Mouse (Mus musculus): ENCODE results near the gene Zmynd8.

Gene Zmynd8

DNA sequence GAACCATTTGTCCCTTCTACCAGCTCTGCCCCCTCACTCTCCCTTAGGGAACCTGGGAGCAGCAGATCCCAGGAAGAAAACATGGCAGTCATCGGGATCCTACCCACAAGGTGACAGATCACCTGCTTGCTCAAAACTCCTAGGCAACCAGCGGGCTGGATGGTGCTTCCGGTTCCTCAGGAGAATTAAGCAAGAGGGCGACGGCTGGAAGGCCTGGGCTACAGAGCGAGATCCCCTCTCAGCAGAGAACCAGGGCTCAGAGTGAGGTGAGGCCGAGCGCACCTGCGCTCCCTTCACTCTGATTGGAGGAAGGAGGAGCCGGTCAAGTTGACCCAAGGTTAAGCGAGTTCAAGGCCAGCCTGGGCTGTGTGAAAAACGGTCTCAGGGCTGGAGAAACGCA lies 2.6 kb downstream of the Zmynd8 start:
- no peak for DNase-seq

DNA sequence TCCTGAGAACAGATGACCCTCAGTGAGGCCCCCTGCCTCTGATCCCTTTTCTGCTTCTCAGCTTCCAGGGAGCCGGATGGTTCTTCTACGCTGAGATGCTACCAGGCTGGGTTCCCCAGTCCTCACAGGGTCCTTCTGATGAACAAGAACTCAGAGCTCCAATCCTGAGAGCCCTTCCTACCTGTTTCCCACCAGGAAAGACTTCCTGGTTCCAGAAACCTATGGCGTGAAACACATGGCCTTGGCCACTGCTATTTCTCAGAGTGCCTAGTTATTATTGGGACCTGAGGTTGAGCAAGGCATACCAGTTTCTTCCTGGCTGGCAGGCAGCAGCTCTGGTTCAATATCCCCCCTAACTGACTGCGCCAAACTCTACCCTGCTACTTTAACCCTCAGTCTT lies 3.1 kb downstream of the Zmynd8 start:
- no peak for DNase-seq

DNA sequence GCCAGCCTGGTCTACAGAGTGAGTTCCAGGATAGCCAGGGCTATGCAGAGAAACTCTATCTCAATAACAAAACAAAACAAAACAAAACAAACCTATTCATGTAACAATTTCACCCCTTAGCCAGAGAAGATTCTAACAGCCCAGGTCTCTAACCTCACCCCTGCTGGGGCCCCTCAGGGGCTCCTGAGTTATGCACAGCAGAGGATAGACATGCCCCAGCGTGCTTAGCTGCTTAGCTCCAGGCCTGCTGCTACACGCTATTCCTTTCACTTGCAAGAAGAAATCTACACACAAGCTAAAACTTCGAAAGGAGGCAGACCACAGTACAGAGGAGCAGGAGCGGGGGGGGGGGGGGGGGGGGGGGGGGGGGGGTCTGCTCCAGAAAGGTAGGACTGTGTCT lies 4.3 kb downstream of the Zmynd8 start:
- no peak for DNase-seq

DNA sequence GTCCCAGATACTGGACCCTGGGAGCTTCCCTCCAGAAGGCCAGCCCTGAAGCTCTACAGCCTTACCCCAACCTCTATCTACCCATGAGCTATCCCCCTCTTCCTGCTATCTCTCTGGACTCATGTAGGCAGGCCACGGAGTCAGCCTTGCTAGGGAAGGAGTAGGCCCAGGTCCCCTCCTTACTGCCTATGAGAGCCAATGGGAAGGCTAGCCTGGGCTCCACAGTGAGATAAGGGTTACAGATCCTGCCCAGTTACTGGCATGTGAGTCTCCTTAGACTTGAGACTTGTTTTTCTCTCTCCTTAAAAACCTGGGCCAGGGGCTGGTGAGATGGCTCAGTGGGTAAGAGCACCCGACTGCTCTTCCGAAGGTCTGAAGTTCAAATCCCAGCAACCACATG lies 5.6 kb downstream of the Zmynd8 start:
- no peak for DNase-seq

DNA sequence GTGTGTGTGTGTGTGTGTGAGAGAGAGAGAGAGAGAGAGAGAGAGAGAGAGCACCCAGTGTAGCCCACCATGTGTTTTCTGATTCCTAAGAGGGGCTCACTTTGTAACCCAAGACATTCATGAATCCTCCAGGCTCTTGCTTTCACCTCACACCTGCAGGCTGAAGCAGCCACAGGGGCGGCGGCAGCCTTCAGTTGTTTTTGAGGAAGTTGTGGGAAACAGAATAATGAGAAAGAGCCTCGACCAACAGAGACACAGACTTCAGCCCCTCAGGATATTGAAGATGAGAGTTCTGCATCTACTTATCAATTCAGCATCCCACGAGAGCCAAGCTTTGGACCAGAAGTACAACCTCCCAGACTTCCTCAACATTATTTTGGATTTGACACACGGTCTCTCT lies 6.2 kb downstream of the Zmynd8 start:
- DNase-seq = no peak

DNA sequence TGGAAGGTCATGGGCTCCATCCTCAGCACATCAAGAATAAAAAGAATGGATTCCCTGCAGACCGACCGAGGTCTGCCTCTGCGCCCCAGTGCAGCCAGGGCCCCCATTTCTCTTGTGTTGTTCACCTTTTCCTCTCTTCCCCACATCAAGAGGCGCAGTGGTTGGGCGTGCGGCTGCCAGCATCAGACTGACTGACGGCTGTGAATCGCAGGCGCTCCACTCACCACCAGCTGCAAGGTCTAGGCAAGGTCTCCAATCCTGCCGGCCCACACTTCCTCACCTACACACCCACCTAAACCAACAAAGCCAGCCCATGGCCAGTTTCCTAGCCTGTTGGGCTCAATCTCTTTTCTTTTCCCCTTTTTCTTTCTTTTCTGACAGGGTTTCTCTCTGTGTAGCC lies 8.4 kb downstream of the Zmynd8 start:
- no peak for DNase-seq

DNA sequence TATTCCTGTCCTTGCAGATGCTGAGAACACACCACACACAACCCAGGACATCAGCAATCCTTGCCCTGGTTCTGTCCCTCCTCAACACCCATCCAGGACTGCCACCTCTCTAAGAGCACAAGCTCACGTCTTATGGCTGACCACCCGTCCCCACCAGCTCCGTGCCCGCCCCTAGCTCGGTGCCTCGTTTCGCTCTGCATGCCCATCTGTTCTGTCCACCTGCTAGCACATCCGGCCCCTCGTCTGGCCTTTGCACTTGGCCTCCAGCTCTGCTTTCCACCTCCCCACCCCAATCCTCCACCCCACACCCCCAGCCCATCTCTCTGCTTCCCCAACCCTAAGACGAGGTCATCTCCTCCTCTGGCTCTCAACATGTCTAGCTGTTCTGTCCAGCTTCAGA lies 8.9 kb downstream of the Zmynd8 start:
- DNase-seq = no peak

DNA sequence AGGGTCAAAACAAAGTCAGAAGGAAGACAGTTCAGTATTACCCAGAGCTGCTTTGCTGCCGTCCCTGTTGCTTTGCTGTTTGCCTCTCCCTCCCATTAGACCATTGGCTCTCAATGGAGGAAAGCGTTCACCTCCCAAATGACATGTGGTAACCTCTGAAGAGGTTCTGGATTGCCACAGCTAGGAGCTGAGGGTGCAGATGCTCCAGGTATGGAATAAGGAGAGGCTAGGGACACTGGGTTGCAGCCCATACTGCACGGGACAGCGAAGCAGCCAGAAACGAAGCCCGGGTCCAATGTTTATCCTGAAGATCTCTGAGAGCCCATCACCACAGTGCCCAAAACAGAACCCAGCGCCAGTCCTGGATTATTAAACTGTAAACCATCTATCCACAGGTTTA lies 9.6 kb downstream of the Zmynd8 start:
- no peak for DNase-seq

DNA sequence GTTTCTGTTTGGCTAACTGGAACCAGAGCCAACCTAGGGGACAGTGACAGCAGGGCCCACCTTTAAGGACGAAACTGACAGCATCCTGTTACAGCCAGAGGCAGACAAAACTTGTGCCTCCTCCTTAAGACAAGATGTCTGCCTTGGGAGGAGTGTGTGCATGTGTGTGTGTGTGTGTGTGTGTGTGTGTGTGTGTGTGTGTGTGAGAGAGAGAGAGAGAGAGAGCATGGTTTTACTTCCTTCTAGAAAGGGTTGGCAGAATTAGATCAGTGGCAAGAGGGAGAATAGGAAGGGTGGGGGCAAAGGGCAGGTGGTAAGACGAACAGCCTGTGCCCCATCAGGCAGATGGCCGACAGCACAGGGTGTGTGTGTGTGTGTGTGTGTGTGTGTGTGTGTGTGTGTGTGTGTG lies 10.0 kb downstream of the Zmynd8 start:
- no peak for DNase-seq

DNA sequence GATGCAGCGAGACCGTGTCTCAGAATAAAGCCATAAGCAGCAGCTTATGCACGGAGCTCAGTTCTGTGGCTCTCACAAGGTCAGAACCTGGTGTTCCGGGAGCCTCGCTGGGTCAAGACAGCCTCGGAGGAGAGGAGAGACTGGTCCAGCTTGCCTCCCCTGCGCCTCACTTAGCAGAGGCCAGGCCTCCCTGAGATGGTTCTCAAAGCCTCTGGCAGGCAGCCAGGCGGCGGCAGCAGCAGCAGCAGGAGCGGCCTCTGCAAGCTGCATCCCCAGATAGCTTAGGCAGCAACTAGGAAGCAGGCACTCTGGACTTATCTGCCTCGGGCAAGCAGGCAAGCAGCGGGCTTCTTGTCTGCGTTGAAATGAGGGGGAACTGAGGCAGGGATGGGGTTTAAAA lies 10.4 kb downstream of the Zmynd8 start:
- peak; percentile 82 for DNase-seq

DNA sequence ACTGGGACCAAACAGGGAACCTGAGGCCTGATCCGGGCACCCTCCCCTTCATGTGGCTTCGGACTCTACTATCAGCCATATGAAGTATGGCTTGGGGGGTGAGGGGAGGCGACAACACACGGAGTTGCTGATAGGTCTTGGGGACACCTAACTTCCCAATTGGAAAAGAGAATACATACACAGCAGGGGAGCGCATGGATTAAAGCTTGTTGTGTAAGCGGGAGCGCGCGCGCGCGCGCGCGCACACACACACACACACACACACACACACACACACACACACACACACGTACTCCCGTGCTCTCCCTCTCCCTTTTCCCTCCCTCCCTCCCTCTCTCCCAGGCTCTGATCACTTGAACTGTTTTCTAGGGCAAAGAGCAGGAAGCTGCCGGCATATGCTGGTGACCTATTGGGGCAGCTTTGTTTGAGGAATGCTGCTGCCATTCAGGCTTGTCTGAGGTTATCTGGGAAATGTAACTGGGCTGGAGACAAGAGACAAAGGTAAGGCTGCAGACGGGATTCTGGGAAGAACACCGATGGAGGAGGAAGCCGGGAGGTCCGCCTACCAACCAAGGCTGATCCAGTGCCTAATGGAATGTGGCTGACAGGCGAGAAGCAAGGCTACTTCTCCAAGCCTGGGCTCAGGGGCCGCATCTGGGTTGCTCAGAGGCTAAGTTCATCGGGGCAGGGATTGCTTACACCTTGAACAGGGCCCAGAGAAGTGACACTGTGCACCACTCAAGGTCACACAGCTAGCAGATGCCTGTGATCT lies 11.8 kb downstream of the Zmynd8 start:
- DNase-seq = peak; percentile 87

DNA sequence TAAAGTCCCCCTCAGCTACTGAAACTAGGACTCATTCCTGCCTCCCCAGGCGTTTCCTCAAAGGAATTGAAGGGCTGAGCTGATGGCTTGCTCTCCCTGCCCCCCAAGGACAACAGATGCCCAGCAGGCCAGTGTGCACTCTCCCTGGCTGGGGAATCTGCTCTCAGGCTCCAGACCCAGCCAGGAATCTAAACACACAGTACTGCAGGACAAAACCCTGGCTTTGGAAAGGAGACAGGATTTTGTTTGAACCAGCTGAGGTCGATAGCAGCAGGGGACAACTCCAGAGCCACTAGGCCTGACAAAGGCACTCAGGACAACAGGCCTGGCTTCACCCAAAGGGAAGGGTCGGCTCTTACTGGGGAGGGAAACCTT lies 12.3 kb downstream of the Zmynd8 start:
- peak; percentile 61 for DNase-seq

DNA sequence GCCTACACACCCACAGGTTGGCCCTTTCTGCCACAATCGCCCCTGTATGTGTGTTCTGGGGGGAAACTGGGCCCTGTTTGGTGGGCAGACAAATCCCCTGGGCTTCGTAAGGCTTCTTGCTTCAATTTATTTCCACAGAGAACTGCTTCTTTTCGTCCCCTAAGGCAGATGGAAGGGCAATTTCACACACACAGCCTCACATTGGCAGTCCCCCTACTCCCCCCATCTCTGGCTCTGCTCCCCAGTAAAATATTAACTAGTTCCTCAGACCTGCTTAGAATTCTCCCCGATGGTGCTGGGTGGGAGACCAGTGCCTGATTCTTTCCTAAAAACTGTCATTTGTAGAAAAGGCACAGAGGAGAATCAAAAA lies 12.9 kb downstream of the Zmynd8 start:
- peak; percentile 80 for DNase-seq

DNA sequence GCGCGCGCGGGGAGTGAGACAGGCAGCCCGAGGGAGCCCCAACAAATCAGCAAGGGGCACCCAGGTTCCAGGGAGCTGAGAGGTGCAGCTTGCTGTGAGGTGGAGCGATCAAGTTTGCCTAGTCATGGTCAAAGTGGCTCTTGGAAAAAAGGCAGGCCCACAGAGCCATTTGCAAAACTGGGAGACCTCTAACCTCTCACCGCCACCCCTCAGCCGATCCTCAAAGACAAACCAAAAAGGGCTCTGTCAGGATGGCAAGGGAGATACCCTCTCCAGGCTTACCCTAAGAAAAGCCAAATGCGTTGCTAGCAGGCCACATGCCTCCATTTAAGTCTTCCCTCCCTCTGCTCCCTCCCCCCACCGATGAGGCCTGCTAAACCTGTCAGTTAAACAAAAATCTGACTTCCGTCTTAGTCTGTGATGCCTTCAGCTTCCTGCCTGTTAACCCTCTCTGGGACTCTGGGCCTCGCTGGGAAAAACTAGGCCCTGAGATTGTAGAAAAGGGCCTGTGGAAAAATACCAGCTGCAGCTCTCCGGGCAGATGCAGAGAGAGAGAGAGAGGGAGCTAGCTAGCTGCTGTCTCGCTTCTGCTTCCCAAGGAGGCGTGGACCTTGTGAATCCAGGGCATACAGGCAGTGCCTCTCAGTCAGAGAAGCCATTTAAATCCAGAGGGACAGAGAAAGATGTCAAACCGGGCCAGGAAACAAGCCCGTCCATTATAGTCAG lies 13.4 kb downstream of the Zmynd8 start:
- peak; percentile 87 for DNase-seq

DNA sequence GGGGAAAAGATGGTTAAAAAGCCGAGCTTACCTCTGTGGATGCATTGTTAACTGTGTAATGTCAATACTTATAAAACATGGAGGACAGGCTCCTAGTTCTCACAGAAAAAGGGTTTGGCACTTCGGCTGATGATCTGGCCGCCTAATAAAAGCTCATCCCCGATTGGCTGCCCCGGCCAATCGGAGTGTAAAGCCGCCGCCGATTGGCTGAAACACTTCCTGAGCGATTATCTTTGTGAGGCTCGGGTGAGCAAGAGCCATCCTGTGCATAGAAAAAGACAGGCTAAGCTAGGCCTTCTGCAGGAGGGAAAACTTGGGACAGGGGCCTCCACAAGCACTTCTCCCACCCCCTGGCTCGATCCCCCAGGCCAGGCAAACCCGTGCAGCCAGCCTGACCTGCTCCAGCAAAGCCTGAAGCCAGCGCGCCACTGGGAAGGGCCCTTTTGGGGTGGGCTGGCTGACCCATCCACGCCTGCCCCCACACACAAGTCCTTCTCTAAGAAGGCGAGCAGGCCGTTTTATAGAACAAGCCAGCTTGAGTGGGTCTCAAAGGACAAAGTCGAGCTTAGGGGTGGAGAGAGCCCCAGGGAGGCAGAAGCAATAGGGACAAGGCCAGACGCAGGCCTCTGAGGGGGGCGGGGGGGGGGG lies 14.1 kb downstream of the Zmynd8 start:
- peak; percentile 98 for DNase-seq

DNA sequence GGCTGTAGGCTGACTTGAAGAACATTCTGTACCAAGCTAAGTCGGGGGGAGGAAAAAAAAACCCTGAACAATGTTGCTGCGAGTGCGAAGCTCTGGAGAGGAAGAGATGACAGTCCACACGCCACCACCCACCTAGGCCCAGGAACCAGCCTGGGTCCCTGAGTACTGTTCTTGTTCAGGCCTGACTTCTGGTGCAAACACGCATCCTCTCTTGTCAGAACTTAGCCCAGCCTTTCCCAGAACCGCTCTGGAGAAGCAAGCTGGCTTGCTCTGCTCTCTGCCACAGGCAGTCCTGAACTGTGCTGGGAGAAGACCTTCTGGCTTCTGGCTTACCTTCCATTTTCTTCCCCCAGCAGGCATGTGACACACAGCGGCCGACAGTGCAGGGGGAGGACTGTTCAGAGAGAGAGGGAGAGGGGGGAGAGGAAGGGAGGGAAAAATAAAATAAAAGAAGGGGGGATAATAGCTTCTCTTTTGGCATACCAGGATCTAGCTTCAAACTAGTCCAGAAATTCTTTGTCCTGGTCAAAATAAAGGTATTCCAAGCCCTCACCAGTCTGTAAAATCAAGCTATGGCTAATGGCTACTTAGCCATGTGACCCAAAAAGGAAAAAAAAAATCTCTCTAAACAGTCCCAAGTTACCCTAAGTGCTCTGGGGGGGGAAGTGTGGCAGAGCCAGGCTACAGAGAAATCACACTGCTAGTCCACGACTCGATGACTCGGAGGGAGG lies 14.8 kb downstream of the Zmynd8 start:
- peak; percentile 61 for DNase-seq

DNA sequence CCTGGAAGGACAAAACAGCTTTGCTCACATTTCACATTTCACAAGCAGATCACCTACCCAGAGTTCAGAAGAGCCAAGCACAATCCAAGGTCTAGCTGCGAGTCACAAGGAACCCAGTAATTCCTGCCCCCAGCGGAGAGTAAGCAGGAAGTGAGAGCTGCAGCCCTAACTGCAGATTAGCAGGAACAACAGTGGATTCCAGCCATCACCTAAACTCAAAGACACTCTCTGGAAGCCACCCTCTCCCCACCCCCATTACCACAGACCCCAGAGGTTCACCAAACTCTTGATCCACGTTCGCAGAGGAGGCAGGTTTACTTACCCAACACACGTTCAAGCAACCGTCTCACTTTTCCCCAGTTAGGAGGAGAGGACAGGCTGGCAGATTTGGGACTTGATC lies 15.8 kb downstream of the Zmynd8 start:
- no peak for DNase-seq

DNA sequence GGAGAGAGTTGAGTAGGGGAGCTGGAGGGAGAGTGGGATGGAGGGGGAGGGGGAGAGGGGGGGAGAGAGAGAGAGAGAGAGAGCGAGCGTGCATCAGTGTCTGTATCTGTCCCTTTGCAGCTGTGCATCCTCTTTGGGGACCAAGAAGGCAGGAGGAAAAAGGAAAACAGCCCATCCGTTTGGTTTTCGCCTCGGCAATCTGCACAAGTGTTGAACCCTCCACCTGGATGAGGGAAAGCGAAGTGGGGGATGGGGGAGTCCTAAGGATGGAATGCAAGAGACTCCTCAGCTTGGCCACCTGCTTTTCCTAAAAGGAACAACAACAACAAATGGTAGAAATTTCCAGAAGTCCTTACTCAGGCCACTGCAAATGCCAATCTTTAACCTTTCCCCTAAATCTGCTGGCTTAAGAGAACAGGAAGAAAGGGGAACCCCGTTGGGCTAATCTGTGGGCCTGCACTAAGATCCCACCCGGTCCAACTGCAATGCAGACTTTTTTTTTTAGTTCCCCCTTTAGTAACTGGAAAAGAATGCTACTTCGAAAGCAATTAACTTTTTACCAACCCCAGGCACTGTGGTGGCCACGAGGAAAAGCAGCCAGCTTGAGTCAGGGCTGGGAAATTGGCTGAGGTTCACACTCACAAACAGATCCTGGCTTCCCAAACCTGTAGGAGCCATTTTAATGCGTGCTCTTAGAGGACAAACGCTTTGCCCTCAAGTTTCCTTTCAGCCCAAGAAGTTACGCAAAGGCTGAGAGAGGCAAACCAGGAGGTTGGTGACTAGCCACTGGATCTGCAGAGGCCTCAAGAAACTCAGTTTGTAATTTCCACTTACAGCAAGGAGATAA lies 17.0 kb downstream of the Zmynd8 start:
- peak; percentile 71 for DNase-seq

DNA sequence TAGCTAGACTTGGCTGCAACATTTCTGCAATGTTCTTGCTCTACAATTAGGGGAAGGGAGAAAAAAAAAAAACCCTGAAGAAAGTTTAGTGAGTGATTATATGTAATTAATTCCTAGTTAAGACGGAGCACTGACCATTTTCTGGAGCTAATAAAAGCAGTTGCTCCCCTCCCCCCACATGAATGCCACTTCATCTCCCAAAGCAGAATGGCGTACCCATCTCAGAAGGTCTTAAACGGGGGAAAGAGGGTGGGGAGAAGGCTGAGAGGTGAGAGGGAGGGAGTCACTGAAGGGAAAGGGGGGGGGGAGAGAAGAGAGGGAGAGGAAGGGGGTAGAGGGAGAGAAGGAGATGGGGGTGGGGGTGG lies 17.6 kb downstream of the Zmynd8 start:
- no peak for DNase-seq

DNA sequence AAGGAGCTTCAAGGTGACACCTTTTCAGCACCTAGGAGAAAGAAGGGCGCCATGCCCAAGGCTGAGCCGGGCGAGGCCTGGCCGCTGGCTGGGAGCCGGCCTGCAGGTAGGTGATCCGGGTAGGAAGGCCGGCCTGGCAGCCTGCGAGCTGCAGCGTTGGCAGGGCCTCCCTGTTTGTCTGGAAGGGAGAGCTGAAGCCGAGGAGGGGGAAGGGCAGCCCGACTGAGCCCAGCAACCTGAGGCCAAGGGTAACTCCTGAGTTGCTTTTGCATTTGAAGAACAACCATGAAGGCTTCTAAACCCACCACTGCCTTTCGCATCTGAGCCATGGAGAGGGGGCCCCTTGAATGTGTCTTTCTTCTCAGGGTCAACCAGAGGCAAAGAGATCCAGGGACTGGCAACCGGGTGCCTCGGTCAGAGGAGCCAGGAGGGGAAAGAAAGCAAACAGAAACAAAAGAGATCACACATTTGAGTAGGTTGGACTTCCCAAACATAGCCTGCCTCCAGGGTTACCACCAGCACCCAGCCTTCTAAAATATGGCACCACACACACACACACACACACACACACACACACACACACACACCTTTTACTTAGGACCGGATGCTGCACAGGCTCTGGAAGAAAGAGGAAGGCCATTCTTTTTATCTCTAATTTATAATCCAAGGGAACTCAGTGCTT lies 18.2 kb downstream of the Zmynd8 start:
- peak; percentile 94 for DNase-seq

DNA sequence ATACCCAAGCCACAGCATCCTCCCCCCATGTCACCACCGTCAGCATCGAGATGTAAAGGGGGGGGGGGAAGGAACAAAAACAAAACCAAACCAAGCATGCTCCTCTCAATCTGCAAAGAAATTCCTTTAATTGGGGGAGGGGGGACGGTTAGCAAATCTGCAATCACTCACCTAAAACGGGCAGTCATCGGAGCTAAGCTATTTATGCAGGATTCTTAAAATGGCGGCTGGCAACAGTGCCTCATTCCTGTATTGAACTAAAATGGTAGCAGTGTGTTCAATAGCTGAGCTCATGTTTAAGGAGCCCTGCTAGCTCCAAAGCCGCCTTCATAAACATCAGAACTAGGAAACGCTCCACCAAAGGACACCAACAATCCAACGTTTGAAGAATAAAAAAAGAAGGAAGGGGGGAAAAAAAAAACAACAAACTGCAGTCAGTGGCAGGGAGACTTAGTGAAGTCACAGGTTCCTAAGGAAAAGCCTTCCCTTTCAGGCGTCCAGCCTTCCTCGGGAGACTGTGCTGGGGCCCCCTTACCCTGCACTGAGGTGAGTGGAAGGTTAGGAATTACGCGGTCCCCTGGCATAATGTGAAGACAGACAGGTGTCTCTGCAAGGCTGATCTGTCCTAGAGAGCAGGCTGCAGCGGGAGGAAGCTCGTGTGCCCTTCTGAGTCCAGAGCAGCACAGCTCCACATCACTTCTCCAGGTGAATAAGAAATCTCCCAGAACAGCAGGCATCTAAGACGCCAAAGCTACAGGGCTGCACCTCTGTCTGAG lies 19.2 kb downstream of the Zmynd8 start:
- no peak for DNase-seq

Data from kidney, adult 11 months (tissue).